Mouse (Mus musculus): ENCODE results near the gene Thap3.
"Not testable (repeated sequence)": the region's sequence is repeated elsewhere in the genome, so short reads cannot be mapped to it uniquely, and the experiment has no call there.

Thap3 gene

DNA sequence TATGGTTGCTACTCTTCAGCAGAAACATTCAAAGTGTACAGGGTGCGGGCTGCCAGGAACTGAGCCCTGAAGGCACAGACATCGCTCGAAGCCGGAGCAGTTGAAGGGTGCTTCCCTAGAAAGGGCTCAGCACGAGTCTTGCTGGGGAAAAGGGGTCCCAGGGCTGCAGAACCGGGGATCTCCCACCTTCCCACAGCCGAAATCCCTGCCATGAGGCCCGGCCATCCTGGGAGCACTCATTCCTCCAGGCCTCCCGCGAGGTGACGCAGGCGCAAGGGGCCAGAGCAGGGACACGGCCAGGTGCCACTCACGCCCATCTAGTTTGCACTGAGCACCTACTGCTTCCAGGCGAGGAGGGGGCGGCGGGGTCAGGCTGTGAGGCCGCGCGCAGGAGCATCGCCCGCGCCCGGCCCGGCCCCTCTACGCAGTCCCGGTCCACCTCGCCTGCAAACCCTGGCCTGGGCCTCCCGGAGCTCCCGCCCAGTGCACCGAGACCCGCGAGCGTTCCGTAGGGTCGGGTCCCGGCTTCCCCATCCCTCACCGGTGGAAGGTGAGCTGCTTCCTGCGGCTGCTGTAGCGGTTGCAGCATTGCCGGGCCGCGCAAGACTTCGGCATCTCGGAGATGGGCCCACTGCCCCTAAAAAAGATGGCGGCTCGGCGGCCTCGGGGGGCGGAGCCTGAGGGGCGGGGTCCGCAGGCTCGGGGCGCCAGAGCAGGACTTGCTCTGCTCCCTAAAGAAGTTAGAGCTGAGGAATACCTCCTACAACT is at the start of gene Thap3:
TSS of gene Thap3 (minus strand) at position 656 of the 768 bp plus-strand sequence.
- peak; percentile 90 for DNase-seq

DNA sequence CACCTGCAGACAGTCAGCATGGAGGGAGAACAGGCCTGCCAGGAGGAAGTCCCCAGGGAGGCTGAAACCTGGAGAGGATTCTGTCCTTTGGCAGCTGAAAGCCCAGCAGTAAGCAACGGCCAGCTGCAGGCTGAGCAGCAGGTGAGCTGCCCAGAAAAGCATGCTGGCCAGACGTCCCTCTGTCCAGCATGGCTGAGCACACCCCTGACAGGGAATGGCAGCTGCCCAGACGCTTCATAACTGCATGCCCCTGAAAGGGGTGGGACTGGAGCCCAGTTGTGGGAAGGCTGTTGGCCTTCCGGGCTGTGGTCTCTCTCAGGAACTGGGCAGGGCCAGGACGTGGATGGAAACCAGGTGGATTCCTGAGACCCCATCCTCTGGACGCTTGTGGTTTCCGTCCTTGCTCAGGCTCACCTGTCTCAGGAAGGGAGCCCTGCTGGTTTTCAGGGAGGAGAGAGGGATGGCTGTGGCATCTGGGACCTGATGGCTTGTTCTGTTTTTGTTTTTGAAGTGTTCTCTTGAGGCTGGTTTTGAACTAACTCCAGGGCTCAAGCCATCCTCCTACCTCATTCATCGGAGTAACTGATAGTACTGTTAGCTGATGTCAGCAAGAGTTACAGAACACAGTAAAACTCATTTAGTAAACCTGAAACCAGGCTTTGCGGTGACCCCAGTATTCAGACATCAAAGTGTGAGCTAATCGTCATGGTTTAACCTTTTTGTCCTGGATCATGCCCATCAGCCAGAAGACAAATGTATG is 49.6 kb upstream of the Thap3 start, which contains the start of gene Tas1r1:
TSS of gene Tas1r1 (minus strand) at position 344 of the 760 bp plus-strand sequence.
- DNase-seq: no peak

GRCm38 (mm10) chr4:152036464-152036863 is 47.7 kb upstream of the Thap3 start:
- not testable (repeated sequence) for DNase-seq

GRCm38 (mm10) chr4:152032922-152033321 is 44.1 kb upstream of the Thap3 start:
- DNase-seq: no peak

- no peak for DNase-seq
These were observed 41.2 kb upstream of the Thap3 start for GRCm38 (mm10) chr4:152029997-152030396.

- no peak for DNase-seq
These were observed 40.3 kb upstream of the Thap3 start for GRCm38 (mm10) chr4:152029087-152029486.

GRCm38 (mm10) chr4:152028456-152028855 is 39.7 kb upstream of the Thap3 start:
- DNase-seq: no peak

GRCm38 (mm10) chr4:152027524-152027923 is 38.7 kb upstream of the Thap3 start, which contains the start of gene Zbtb48:
Zbtb48 (minus strand) TSS chr4:152027671.
- peak; percentile 99 for DNase-seq

DNA sequence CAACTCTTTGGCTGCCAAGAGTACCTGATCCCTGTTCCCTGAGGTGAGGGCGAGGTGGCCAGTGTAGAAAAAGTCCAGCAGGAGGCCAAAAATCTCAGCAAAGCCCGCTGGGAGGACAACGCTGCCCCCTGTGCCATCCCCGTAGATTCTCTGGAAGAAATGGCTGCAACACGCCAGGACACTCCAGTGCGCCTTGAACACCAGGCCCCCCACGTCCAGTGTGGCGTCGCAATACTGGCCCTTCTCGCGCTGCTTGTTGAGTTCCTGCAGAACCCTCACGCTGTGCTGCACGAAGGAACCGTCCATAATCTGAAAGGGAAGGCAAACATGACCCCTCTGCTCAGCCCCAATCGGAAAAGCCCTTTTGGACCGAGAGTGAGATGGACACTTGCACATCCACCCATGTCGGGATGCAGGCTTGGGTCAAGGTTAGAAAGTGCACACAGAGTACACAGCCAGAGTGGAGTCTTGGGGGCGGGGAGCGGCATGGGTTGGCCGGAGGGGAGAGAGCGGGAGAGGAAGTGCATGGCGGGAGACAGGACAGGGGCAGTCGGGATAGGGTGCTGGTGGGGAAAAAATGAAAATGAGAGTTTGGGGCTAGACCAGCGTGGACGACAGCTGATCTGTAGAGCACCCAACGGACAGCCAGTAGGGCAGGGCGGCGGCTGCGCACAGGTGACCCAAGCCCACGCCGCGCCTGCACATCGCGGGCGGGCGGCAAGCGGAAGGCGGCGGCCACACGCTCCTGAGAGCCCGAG is 38.1 kb upstream of the Thap3 start:
- no peak for DNase-seq

- DNase-seq: no peak
These were observed 35.7 kb upstream of the Thap3 start for GRCm38 (mm10) chr4:152024525-152024924.

DNA sequence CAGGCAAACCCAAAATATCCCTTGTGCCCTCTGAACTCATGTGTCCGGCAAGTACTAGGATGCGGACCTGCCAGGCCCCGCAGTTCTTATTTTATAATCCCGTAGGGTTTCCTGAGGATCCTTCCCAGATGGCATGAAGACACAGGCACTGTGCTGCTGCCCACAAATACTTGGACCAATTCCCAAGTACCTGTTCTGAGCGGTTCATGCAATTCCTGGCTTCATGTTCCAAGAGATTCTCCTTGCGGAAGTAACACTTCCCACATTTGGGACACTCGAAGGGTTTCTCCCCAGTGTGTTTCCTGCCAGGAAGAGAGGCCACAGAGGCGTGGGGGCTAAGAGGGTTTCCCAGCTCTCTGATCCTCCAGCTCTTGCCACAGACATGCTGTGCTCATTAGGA is 33.7 kb upstream of the Thap3 start:
- no peak for DNase-seq

DNA sequence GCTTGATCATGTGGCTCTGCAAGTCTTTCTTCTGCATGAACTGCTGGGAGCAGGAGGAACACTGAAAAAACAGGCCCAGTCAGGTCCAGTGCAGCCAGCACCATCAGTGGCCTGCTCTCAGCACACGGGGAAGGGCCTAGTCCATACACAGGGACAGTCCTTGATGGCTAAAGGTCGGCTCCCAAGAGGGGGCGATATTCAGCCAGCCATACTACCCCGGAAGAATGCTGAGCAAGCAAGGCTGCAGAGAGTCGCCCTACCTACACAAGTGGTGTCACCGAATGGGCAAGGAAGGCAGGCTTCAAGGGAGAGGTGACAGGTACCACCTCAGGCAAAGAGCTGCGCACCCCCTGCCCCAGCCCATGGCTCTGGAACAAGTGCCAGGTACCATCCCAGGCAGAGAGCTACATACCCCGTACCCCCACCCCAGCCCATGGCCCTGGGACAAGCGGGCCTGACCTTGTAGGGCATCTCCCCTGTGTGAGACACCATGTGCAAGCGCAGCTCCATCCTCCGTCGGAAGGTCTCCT is 32.8 kb upstream of the Thap3 start:
- no peak for DNase-seq

DNA sequence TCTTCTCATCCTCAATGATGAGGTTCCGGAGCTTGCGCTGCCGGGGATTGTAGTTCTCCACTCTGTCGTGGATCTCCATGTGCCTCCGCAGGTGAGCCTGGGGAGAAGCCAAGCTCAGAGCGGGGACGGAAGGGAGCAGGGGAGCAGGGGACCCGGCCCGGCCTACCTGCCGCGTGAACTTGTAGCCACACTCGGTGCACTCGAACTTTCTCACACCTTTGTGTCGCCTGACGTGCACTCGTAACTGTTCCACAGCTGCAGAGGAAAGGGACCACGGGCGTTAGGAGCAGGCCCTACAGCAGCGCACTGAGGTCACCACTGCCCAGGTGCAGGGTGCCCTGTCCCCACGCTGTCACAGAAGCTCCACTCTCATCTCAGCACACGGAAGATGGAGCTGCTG is 31.2 kb upstream of the Thap3 start:
- no peak for DNase-seq

DNA sequence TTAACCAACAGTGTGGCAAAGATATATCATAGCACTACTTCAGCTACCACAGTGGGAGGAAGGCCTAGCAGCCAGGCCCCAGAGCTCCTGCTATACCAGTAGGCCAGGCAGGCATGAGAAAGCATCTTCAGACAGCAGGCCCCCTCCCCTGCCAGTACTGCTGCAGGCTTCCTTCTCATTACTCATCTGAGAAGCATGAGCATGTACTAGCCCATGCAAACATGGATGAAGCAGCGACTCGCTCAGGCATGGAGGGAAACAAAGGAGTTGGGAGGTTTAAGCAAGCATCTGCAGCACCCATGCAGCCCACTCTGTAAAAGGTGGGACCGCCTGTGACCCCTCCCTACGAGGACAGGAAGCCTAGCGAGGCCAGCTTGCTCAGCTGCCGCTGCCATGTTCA is 30.3 kb upstream of the Thap3 start:
- no peak for DNase-seq

DNA sequence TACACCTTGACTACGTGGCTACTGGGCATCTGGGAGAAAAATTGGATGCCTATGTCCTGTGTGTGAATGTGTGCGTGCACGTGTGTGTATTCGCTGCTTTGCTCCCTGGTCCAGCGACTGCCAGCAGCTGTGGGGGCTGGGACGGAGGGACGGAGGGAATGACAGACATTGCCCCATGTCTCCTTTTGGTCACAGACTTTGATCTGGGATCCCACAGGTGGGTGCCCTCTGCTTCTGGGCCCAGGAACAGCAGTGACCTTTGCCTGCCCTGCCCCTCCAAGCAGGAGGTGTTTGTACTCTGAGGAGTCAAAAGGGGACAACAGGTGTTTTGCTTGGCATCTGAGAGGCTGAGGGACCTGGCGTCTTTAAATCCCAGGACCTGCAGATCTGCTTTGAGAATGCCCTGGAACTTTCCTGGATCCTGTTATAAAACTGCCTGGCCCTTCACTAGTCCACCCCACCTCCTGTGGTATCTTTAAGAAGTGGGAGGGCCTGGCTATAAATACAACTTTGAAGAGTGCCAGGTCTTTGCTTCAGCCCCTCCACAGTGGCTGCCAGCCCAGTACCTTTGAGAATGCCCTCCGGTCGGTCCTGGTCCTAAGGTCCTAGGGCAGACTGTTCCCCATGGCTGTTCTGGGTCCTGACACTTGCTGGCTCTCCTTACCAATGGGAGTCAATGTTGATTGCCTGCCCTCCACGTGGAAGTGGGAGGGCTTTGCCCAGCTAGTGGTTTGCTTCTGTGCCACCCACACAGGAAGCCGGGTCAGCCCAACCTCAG is 24.4 kb upstream of the Thap3 start:
- DNase-seq: peak; percentile 66

GRCm38 (mm10) chr4:152012109-152012508 is 23.3 kb upstream of the Thap3 start:
- DNase-seq: no peak

DNA sequence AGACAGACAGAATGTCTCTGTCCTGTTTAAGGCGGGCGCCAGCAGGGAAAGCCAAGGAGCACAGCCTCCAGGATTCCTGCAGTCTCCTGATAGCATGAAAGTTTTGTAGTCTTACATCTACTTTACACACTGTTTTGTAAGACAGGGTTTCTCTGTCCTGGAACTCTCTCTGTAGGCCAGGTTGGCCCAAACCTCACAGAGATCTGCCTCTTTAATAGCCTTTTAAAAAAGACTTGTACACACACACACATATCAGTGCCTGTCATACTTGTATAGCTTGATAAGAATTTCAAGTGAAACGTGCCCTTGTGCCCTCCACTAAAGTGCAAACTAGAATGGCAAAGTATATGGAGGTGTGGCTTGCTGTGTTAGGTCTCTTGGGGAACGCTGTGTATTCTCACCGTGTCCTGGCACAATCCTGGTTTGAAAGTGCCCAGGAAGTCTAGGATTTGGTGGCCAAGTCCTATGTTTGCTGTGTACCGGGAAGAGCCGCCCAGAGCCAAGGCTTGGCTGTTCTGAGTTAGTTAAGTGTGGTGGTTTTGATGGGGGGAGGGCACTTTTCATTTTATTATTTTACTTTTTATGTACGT is 22.5 kb upstream of the Thap3 start:
- DNase-seq: no peak

GRCm38 (mm10) chr4:152010707-152011134 is 21.9 kb upstream of the Thap3 start:
- DNase-seq: no peak

GRCm38 (mm10) chr4:152010091-152010706 is 21.4 kb upstream of the Thap3 start:
- DNase-seq: peak; percentile 51

- no peak for DNase-seq
These were observed 20.6 kb upstream of the Thap3 start for GRCm38 (mm10) chr4:152009076-152010051.

Measured in kidney, postnatal 14 days (tissue).